Mouse (Mus musculus): ENCODE measurements around the gene Fam170b.

DNA sequence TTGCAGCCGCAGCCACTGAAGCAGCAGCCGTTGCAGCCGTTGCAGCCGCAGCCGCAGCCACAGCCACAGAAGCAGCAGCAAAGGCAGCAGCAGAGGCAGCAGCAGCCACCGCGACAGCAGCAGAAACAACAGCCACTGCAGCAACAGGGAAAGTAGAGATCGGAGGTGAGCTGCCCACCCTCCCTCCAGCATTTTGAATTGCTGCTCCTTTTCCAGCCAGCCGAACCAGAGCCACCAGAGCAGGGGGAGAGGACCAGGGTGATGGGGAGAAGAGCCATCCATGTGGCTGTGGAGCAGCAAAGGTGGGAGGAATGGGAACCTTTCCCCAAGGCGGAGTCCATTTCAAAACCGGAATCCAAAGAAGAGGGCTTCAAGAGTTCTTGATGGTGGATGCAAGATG is 2.4 kb downstream of the Fam170b start:
- TF ChIP-seq CTCF (IDR thresholded peaks at IDR 0.05; ENCODE audit: borderline replicate concordance, control insufficient read depth, extremely low read depth, insufficient read depth, low read length, poor library complexity) (no peak), POLR2A (IDR thresholded peaks at IDR 0.05; ENCODE audit: control insufficient read depth, extremely low read depth, insufficient read depth, low read length, poor library complexity) (no peak)

Measured in thymus, adult 2 months (tissue).